Mouse (Mus musculus): Measurements from ENCODE around the gene Mmp19. TPM values are rescaled to one million over a fixed set of nuclear protein-coding genes. Genes with fewer than 3 reads are reported as not detected.

Mmp19 gene
- total RNA-seq, 2 experiments from 2014 or later: 0.20 to 0.46 TPM

Other genes with a start within 250 kb of the Mmp19 start
- 10 to 100 TPM; 14.1 to 14.3 TPM for gene Zc3h10, start 243.1 kb upstream of the Mmp19 start, total RNA-seq (2021)
- gene Rpl41, start 241.6 kb upstream of the Mmp19 start, total RNA-seq (2021): 1,000 to 10,000 TPM; 1,506 to 1,536 TPM
- 10 to 100 TPM; 61.9 to 66.9 TPM for gene Pa2g4, start 224.9 kb upstream of the Mmp19 start, total RNA-seq (2021)
- 1 to 10 TPM; 7.8 to 8.0 TPM for gene Erbb3, start 201.3 kb upstream of the Mmp19 start, total RNA-seq (2021)
- gene Rps26, start 164.2 kb upstream of the Mmp19 start, total RNA-seq (2021): 100 to 1,000 TPM; 288 to 319 TPM
- 10 to 100 TPM; 14.8 to 15.5 TPM for gene Ikzf4, start 144.9 kb upstream of the Mmp19 start, total RNA-seq (2021)
- gene Suox, start 116.8 kb upstream of the Mmp19 start, total RNA-seq (2021): 10 to 100 TPM; 11.4 to 14.2 TPM
- gene Rab5b, start 94.6 kb upstream of the Mmp19 start, total RNA-seq (2021): 100 to 1,000 TPM; 131 to 134 TPM
- gene Pmel, start 86.7 kb upstream of the Mmp19 start, total RNA-seq (2021): under 1 TPM; 0.25 to 0.35 TPM
- 1 to 10 TPM; 2.0 to 2.4 TPM for gene Cdk2, start 85.9 kb upstream of the Mmp19 start, total RNA-seq (2021)
- 10 to 100 TPM in 1 of 2 experiments, 1 to 10 TPM in 1; 9.3 to 11.1 TPM for gene Dgka, start 46.1 kb upstream of the Mmp19 start, total RNA-seq (2021)
- gene Pym1, start 43.0 kb upstream of the Mmp19 start, total RNA-seq (2021): 10 to 100 TPM; 26.0 to 28.2 TPM
- 10 to 100 TPM; 65.3 to 69.1 TPM for gene Dnajc14, start 13.2 kb downstream of the Mmp19 start, total RNA-seq (2021)
- gene Tmem198b, start 13.5 kb downstream of the Mmp19 start, total RNA-seq (2021): 10 to 100 TPM in 1 of 2 experiments, 1 to 10 TPM in 1; 8.4 to 10.6 TPM
- 10 to 100 TPM; 38.9 to 39.5 TPM for gene Sarnp, start 26.4 kb downstream of the Mmp19 start, total RNA-seq (2021)
- 1 to 10 TPM; 8.9 to 9.8 TPM for gene Ormdl2, start 30.7 kb downstream of the Mmp19 start, total RNA-seq (2021)
- gene Gdf11, start 100.8 kb downstream of the Mmp19 start, total RNA-seq (2021): 10 to 100 TPM; 20.4 to 22.7 TPM
- gene Cd63, start 110.1 kb downstream of the Mmp19 start, total RNA-seq (2021): 10 to 100 TPM; 77.8 to 79.7 TPM
- gene Rdh5, start 132.0 kb downstream of the Mmp19 start, total RNA-seq (2021): 1 to 10 TPM; 6.4 to 8.9 TPM
- gene Bloc1s1, start 133.1 kb downstream of the Mmp19 start, total RNA-seq (2021): 10 to 100 TPM; 92.9 to 94.1 TPM
- 10 to 100 TPM; 30.1 to 35.4 TPM for gene Itga7, start 142.9 kb downstream of the Mmp19 start, total RNA-seq (2021)
- not detected for gene Mettl7b, start 170.1 kb downstream of the Mmp19 start, total RNA-seq (2021)
- not detected for gene Olfr9, start 198.5 kb downstream of the Mmp19 start, total RNA-seq (2021)
- not detected for gene Olfr763, start 219.9 kb downstream of the Mmp19 start, total RNA-seq (2021)
- not detected for gene Olfr764-ps1, start 249.0 kb downstream of the Mmp19 start, total RNA-seq (2021)